In the genomic region with DNA sequence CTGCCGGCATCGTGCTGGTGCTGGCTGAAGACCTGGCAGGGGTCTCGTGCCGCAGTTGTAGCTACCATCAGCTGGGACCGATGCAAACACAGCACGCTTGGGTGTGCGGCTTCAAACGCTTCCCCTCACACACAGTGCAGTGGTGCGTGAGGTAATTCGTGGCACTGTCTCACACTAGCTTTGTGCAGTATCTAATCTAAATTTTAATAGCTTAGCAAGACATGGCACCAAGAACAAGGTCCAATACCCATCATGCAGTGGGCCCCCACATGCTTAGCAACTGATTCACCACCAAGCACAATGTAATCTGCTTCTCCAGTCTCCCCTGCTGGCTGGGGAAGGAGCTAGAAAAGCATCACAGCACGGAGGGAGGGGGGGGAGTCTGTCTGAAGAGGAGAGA, we compare ENCODE assay signal across 11 mouse cellular contexts.
DNase-seq lines count a peak whose midpoint lies in the region; ATAC-seq lines count a peak whose summit lies in the region.
"Had no signal": no experiment of that assay in that cellular context is flagged by ENCODE, and none has a peak within 500 bp of the region (broad histone marks: within the 10 kb centered on the region; RNA-seq: fewer than 3 reads in every experiment).

No protein-coding gene starts in this region.

- H3K9ac ChIP-seq in forebrain, embryonic 14.5 days (ENCODE audit: low read length): peak overlapping the region; percentile 29; the same call in 1 of the 2 replicates
- H3K9ac ChIP-seq in kidney, embryonic 14.5 days (ENCODE audit: low read depth, low read length): no peak overlapping the region
- no peak overlapping the region for H3K9ac ChIP-seq in midbrain, embryonic 13.5 days (replicated peaks)
- H3K9ac ChIP-seq: liver, embryonic 15.5 days had no signal

- 63% methylated on average over 11 of the region's 11 CpGs for WGBS in forebrain, embryonic 10.5 days
- 15% methylated on average over 11 of the region's 11 CpGs for WGBS in forebrain, embryonic 14.5 days
- WGBS in kidney, embryonic 14.5 days: 48% methylated on average over 11 of the region's 11 CpGs
- 28% methylated on average over 11 of the region's 11 CpGs for WGBS in midbrain, embryonic 13.5 days

- peak; percentile 95 for ATAC-seq in forebrain, embryonic 14.5 days
- peak; percentile 84 for ATAC-seq in kidney, embryonic 14.5 days (ENCODE audit: low FRiP score, low TSS enrichment)
- ATAC-seq in midbrain, embryonic 13.5 days: peak; percentile 82

- no peaks in the 10 kb centered on the region for H3K9me3 ChIP-seq in forebrain, embryonic 10.5 days
- no peaks in the 10 kb centered on the region for H3K9me3 ChIP-seq in forebrain, embryonic 14.5 days (replicated peaks; ENCODE audit: control insufficient read depth, low read length)
- no peaks in the 10 kb centered on the region for H3K9me3 ChIP-seq in kidney, embryonic 14.5 days (ENCODE audit: control insufficient read depth, low read length)
- H3K9me3 ChIP-seq in midbrain, embryonic 13.5 days: 0 out of 2 replicates have a peak, but pooled peaks cover 2% of the 10 kb centered on the region
- H3K9me3 ChIP-seq: liver, embryonic 15.5 days had no signal

- peak overlapping the region; percentile 40 for H3K27ac ChIP-seq in forebrain, embryonic 10.5 days
- H3K27ac ChIP-seq in forebrain, embryonic 14.5 days (ENCODE audit: low read depth, low read length): peak overlapping the region; percentile 27; the same call in 1 of the 2 replicates
- no peak overlapping the region; the same call in 1 of the 2 replicates for H3K27ac ChIP-seq in kidney, embryonic 14.5 days (ENCODE audit: low read depth, low read length)
- peak overlapping the region; percentile 16; the same call in 1 of the 2 replicates for H3K27ac ChIP-seq in midbrain, embryonic 13.5 days
- H3K27ac ChIP-seq: liver, embryonic 15.5 days had no signal

- no peaks in the 10 kb centered on the region for H3K27me3 ChIP-seq in forebrain, embryonic 10.5 days (ENCODE audit: poor library complexity, severe bottlenecking)
- H3K27me3 ChIP-seq in forebrain, embryonic 14.5 days (replicated peaks; ENCODE audit: control insufficient read depth, insufficient read depth, low read length): no peaks in the 10 kb centered on the region
- no peaks in the 10 kb centered on the region for H3K27me3 ChIP-seq in kidney, embryonic 14.5 days (ENCODE audit: control insufficient read depth, insufficient read depth, low read length)
- H3K27me3 ChIP-seq in midbrain, embryonic 13.5 days: no peaks in the 10 kb centered on the region
- H3K27me3 ChIP-seq: liver, embryonic 15.5 days had no signal

- H3K36me3 ChIP-seq in forebrain, embryonic 10.5 days (replicated peaks): no peaks in the 10 kb centered on the region
- no peaks in the 10 kb centered on the region for H3K36me3 ChIP-seq in forebrain, embryonic 14.5 days (ENCODE audit: control insufficient read depth, insufficient read depth, low read length)
- no peaks in the 10 kb centered on the region for H3K36me3 ChIP-seq in kidney, embryonic 14.5 days (ENCODE audit: control insufficient read depth, insufficient read depth, low read length)
- H3K36me3 ChIP-seq in midbrain, embryonic 13.5 days: no peaks in the 10 kb centered on the region
- H3K36me3 ChIP-seq: G1E; liver, embryonic 15.5 days had no signal

- peak; percentile 19 for DNase-seq in forebrain, embryonic 10.5 days (ENCODE audit: extremely low spot score, low spot score)
- peak; percentile 79 for DNase-seq in forebrain, embryonic 14.5 days (ENCODE audit: low spot score)
- DNase-seq in ovary, postnatal 10 days (ENCODE audit: low spot score): no peak
- DNase-seq in thymus, postnatal 4 days: no peak
- no peak for DNase-seq in urinary bladder, postnatal 10 days (ENCODE audit: low spot score)
- DNase-seq: adrenal gland, postnatal 10 days; gastrocnemius, postnatal 10 days had no signal

- H3K4me2 ChIP-seq in forebrain, embryonic 14.5 days (ENCODE audit: low read length): 0 out of 2 replicates have a peak overlapping the region, but pooled peaks have one; percentile 20
- H3K4me2 ChIP-seq in kidney, embryonic 14.5 days (replicated peaks; ENCODE audit: low read depth, low read length): no peak overlapping the region; the same call in 1 of the 2 replicates
- H3K4me2 ChIP-seq in midbrain, embryonic 13.5 days (replicated peaks): peak overlapping the region; percentile 2; the same call in 1 of the 2 replicates
- H3K4me2 ChIP-seq: liver, embryonic 15.5 days had no signal

- H3K4me1 ChIP-seq in forebrain, embryonic 10.5 days: peaks cover 30% of the 10 kb centered on the region
- peaks cover 12% of the 10 kb centered on the region for H3K4me1 ChIP-seq in forebrain, embryonic 14.5 days (ENCODE audit: control insufficient read depth, insufficient read depth, low read length)
- peaks cover 21% of the 10 kb centered on the region for H3K4me1 ChIP-seq in kidney, embryonic 14.5 days (ENCODE audit: control insufficient read depth, insufficient read depth, low read length)
- peaks cover 14% of the 10 kb centered on the region for H3K4me1 ChIP-seq in midbrain, embryonic 13.5 days (replicated peaks)
- H3K4me1 ChIP-seq: liver, embryonic 15.5 days had no signal

- H3K4me3 ChIP-seq in forebrain, embryonic 10.5 days: no peak overlapping the region
- no peak overlapping the region for H3K4me3 ChIP-seq in forebrain, embryonic 14.5 days (ENCODE audit: low read depth, low read length)
- H3K4me3 ChIP-seq in kidney, embryonic 14.5 days (ENCODE audit: low read length): no peak overlapping the region
- H3K4me3 ChIP-seq in midbrain, embryonic 13.5 days (replicated peaks): no peak overlapping the region
- H3K4me3 ChIP-seq: liver, embryonic 15.5 days had no signal

Comparison
In these comparisons a context has a peak if more than half of its experiments do, and no peak if none do; other contexts are left out.
1. DNase-seq: peak in forebrain, embryonic 10.5 days (single experiment) and forebrain, embryonic 14.5 days (single experiment); none in ovary, postnatal 10 days (single experiment), thymus, postnatal 4 days (single experiment) and urinary bladder, postnatal 10 days (single experiment).
2. Peak in every context shown above with its lines, with median percentiles within 50 percentile points of each other: ATAC-seq.